Mouse (Mus musculus) thymus, adult 2 months (tissue): ENCODE results near the gene Itga1. TPM values are rescaled to one million over a fixed set of nuclear protein-coding genes. Genes with fewer than 3 reads are reported as not detected.

Experiments
- DNase-seq: peaks from one replicate; pipeline ENCODE4 v3.0.0; 2021
- H3K27ac ChIP-seq: fragments of 200-500 bp; 2 replicates; pipeline ENCODE4 v1.5.1; 2012; ENCODE audit warnings: low read length, control low read depth; ENCODE audit not compliant: control insufficient read depth, insufficient read depth
- H3K27me3 ChIP-seq: fragments of 200-500 bp; 2 replicates; pipeline ENCODE4 v1.6.1; 2012; ENCODE audit warnings: mild to moderate bottlenecking, low read length, moderate library complexity, mixed read lengths; ENCODE audit not compliant: control insufficient read depth, insufficient read depth
- H3K36me3 ChIP-seq: fragments of 200-500 bp; 2 replicates; pipeline ENCODE4 v1.6.1; 2012; ENCODE audit warnings: mild to moderate bottlenecking, low read length, moderate library complexity; ENCODE audit not compliant: control insufficient read depth, insufficient read depth
- H3K4me1 ChIP-seq: fragments of 200-500 bp; replicated peaks from 2 replicates; pipeline ENCODE4 v1.6.1; 2012; ENCODE audit warnings: low read length; ENCODE audit not compliant: control insufficient read depth, insufficient read depth
- H3K4me3 ChIP-seq: fragments of 200-500 bp; 2 replicates; pipeline ENCODE4 v1.5.1; 2012; ENCODE audit warnings: mild to moderate bottlenecking, low read length, control low read depth, moderate library complexity; ENCODE audit not compliant: control insufficient read depth, insufficient read depth
- CTCF ChIP-seq: fragments of 200-500 bp; IDR thresholded peaks from 2 replicates; pipeline ENCODE4 v1.5.1; 2012; ENCODE audit warnings: mild to moderate bottlenecking, control low read depth, low read length, moderate library complexity, borderline replicate concordance; ENCODE audit not compliant: control insufficient read depth, poor library complexity, insufficient read depth; ENCODE audit errors: extremely low read depth
- POLR2A ChIP-seq: fragments of 200-500 bp; IDR thresholded peaks from 2 replicates; pipeline ENCODE4 v1.6.1; 2012; ENCODE audit warnings: mild to moderate bottlenecking, low read length, control low read depth, moderate library complexity; ENCODE audit not compliant: control insufficient read depth, poor library complexity, insufficient read depth; ENCODE audit errors: extremely low read depth
- WGBS: fragments of 180-500 bp; shearing (Covaris S2); methylation state at CpG from one replicate; pipeline ENCODE4 v1.1.7; 2018; 5-methylcytosine and 5-hydroxymethylcytosine counted together
- polyA plus RNA-seq: library from polyadenylated mRNA; depleted of rRNA; stranded (reverse); fragments of >200 nt; gene quantifications from 2 replicates; pipeline ENCODE4 v1.2.3, GENCODE M21; 2012

Itga1 gene
- polyA plus RNA-seq, 1 experiment = 2.0 TPM

DNA sequence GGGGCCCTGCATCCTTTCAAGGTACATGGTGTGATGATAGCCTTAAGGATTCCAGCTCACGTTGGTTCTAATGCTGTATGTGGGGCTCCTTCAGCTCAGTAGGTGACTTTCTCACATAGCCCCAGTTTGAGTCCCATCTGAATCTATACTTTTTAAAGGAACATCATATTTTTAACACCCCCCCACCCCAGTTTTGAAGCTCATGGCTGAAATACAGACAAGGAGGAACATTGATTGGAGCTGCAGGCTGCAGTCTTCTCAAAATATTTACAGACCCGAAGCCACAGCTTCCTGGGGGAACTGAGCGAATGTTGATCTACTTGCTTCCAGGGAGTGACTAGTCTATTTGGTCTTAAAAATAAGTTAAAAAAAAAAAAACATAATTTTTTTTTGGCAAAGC lies 98.9 kb downstream of the Itga1 start:
- DNase-seq = no peak
- H3K4me3 ChIP-seq = no peak overlapping the region
- no peaks in the 10 kb centered on the region for H3K36me3 ChIP-seq
- 62% methylated on average over 3 of the region's 3 CpGs for WGBS
- H3K4me1 ChIP-seq = no peaks in the 10 kb centered on the region
- no peaks in the 10 kb centered on the region for H3K27me3 ChIP-seq
- TF ChIP-seq POLR2A (no peak), CTCF (no peak)
- no peak overlapping the region for H3K27ac ChIP-seq

DNA sequence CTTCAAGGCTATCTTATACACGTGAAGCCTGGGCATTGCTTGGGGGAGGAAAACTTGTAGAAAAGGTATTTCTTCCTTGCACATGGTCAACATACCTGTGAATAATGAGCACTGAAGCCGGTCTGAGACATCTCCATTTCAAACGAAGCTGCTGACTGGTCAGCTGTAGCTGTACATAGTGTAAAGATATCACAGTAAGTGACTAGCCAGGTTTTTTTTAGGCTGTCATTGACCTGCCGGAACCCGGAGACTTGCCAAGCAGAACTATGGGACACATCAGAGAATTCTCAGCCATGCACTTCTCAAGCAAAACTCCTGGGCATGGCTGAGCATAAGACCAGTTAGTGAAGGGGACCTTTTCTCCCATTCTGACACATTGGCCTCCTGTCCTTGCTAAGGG lies 99.6 kb downstream of the Itga1 start:
- Histone ChIP-seq H3K4me1 (no peaks in the 10 kb centered on the region), H3K27me3 (no peaks in the 10 kb centered on the region), H3K4me3 (no peak overlapping the region), H3K27ac (no peak overlapping the region), H3K36me3 (no peaks in the 10 kb centered on the region)
- TF ChIP-seq POLR2A = no peak
- TF ChIP-seq CTCF = no peak
- DNase-seq = no peak
- 93% methylated on average over 5 of the region's 5 CpGs for WGBS

DNA sequence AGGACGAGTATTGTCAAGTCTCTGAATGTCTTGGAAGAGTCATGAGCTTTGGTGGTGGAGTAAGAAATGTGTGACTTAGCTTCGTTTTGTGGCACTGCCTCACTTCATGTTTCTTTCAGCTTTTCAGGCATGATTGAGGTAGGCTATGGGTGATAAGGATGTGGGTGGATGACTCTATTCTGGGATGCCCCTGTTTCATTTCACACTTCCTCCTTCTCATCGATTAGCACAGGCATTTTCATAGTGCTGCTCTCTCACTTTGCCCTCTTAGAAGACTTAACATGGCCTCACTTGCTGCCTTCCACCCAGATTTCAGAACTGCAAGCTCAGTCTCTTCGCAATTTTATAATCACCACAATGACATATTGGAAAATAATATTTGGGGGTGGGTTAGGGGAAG lies 102.2 kb downstream of the Itga1 start:
- Histone ChIP-seq H3K27ac (no peak overlapping the region), H3K4me1 (no peaks in the 10 kb centered on the region)

GRCm38 (mm10) chr13:114998100-114998499 lies 103.7 kb downstream of the Itga1 start:
- Histone ChIP-seq H3K27ac (no peak overlapping the region), H3K4me1 (no peaks in the 10 kb centered on the region), H3K4me3 (no peak overlapping the region), H3K27me3 (no peaks in the 10 kb centered on the region), H3K36me3 (no peaks in the 10 kb centered on the region)
- TF ChIP-seq POLR2A (no peak), CTCF (no peak)
- WGBS = 92% methylated on average over 10 of the region's 10 CpGs
- no peak for DNase-seq

More for the DNA sequence above, 102.2 kb downstream of the Itga1 start:
- no peak for DNase-seq
- no peaks in the 10 kb centered on the region for H3K36me3 ChIP-seq
- H3K27me3 ChIP-seq = no peaks in the 10 kb centered on the region
- TF ChIP-seq POLR2A = no peak
- TF ChIP-seq CTCF = no peak
- no peak overlapping the region for H3K4me3 ChIP-seq
- 61% methylated on average over 4 of the region's 4 CpGs for WGBS

GRCm38 (mm10) chr13:114992260-114993014 lies 109.3 kb downstream of the Itga1 start:
- 87% methylated on average over 14 of the region's 14 CpGs for WGBS
- no peak for DNase-seq
- Histone ChIP-seq H3K27me3 (no peaks in the 10 kb centered on the region), H3K4me1 (no peaks in the 10 kb centered on the region), H3K27ac (no peak overlapping the region), H3K4me3 (no peak overlapping the region), H3K36me3 (no peaks in the 10 kb centered on the region)
- TF ChIP-seq CTCF (no peak), POLR2A (no peak)

DNA sequence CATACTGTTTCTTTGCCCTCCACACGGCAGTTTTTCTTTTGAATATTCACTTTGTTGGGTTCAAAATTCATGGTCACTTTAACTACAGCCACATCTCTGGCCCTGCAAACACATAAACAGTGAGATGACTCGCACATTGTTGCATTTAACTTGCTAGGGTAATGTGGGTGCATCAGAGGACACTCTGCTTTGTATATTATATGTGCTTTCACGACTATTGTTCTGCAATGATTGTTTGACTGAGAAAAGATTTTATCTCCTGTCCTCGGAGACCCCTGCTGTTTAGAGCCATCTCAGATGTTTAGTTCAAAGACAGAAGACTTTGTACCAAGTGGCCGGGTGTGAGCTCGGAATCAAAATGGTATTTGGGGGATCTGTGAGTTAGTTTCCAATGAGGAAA lies 114.1 kb downstream of the Itga1 start:
- WGBS = 87% methylated on average over 6 of the region's 6 CpGs
- no peaks in the 10 kb centered on the region for H3K27me3 ChIP-seq
- TF ChIP-seq CTCF (no peak), POLR2A (no peak)
- H3K36me3 ChIP-seq = no peaks in the 10 kb centered on the region
- no peak overlapping the region for H3K27ac ChIP-seq
- no peak overlapping the region for H3K4me3 ChIP-seq
- H3K4me1 ChIP-seq = no peaks in the 10 kb centered on the region
- no peak for DNase-seq

DNA sequence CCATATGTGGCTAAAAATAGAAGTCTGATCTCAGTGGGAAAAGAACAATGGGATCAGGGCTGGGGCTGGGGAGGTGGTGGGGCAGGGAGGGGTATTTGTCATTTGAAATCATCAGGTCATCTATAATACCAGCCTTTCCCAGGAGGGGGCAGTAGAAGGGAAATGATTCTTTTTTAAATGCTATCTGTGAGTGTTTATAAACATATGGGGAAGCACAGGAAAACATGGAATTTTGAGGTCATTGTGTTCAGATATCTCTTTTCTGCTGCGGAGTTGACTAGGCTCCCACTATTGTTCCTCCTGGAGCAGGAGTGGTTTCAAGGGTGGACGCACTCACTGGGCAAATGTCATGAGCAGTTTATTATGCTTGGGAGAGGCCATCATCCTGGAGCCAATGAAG lies 114.6 kb downstream of the Itga1 start:
- WGBS = 63% methylated on average over 2 of the region's 2 CpGs
- no peaks in the 10 kb centered on the region for H3K36me3 ChIP-seq
- no peaks in the 10 kb centered on the region for H3K4me1 ChIP-seq
- H3K4me3 ChIP-seq = no peak overlapping the region
- no peak overlapping the region for H3K27ac ChIP-seq
- TF ChIP-seq CTCF = no peak
- no peak for TF ChIP-seq POLR2A
- no peaks in the 10 kb centered on the region for H3K27me3 ChIP-seq
- DNase-seq = peak; percentile 8
